Mouse (Mus musculus) CH12.LX (cell line): ENCODE data around the gene Fos. TPM values are rescaled to one million over a fixed set of nuclear protein-coding genes. Genes with fewer than 3 reads are reported as not detected.

Source experiments
- DNase-seq: peaks from one replicate; pipeline ENCODE4 v3.0.0-alpha.2; 2013; ENCODE audit errors: extremely low read depth
- H3K27ac ChIP-seq: 2 replicates; pipeline ENCODE4 v1.5.1; 2012; ENCODE audit warnings: low read depth, mild to moderate bottlenecking, control low read depth, moderate library complexity; ENCODE audit not compliant: insufficient read depth
- H3K27me3 ChIP-seq: replicated peaks from 2 replicates; pipeline ENCODE3; 2012; ENCODE audit warnings: inconsistent platforms
- H3K36me3 ChIP-seq, 2 experiments: replicated peaks in 1 of 2; 2 replicates each; pipeline versions ENCODE3 to v1.6.1; 2012; ENCODE audit warnings: inconsistent platforms in 1 of 2, low read length in 1 of 2, mild to moderate bottlenecking in 1 of 2, mixed read lengths in 1 of 2, moderate library complexity in 1 of 2; ENCODE audit not compliant: control insufficient read depth in 1 of 2, insufficient read depth in 1 of 2
- H3K4me1 ChIP-seq, 2 experiments: 2 replicates each; pipeline ENCODE4 v1.6.1; 2012; ENCODE audit warnings: inconsistent platforms in 1 of 2, moderate library complexity in 1 of 2; ENCODE audit not compliant: insufficient read depth in 2 of 2, control insufficient read depth in 1 of 2
- H3K4me2 ChIP-seq: 2 replicates; pipeline ENCODE4 v1.6.1; 2012; ENCODE audit warnings: low read depth, mild to moderate bottlenecking, control low read depth; ENCODE audit not compliant: poor library complexity, insufficient read depth, severe bottlenecking
- H3K4me3 ChIP-seq, 3 experiments: fragments of 150-350 bp in 1 of 3; sonication (generic) in 1 of 3; replicated peaks in 1 of 3; 2 replicates each; pipeline versions ENCODE3 to v1.5.1; 2011 to 2012; ENCODE audit warnings: low read depth in 2 of 3, low read length in 2 of 3, mild to moderate bottlenecking in 2 of 3, moderate library complexity in 2 of 3, control low read depth in 1 of 3, improper control_type of control experiment in 1 of 3, inconsistent platforms in 1 of 3, mixed read lengths in 1 of 3; ENCODE audit not compliant: poor library complexity in 1 of 3
- H3K79me2 ChIP-seq: replicated peaks from 2 replicates; pipeline ENCODE4 v1.6.1; 2012; ENCODE audit warnings: mild to moderate bottlenecking, moderate library complexity; ENCODE audit not compliant: control insufficient read depth, poor library complexity, insufficient read depth, severe bottlenecking; ENCODE audit errors: extremely low read depth
- H3K9ac ChIP-seq: 2 replicates; pipeline ENCODE4 v1.6.1; 2012; ENCODE audit warnings: low read depth, mild to moderate bottlenecking, control low read depth, moderate library complexity; ENCODE audit not compliant: insufficient read depth
- H3K9me3 ChIP-seq: replicated peaks from 2 replicates; pipeline ENCODE3; 2012; ENCODE audit warnings: low read length, inconsistent platforms, mixed read lengths
- BHLHE40 ChIP-seq: IDR thresholded peaks from 2 replicates; pipeline ENCODE4 v1.6.1; 2011; ENCODE audit warnings: mild to moderate bottlenecking, low read depth, low read length, improper control_type of control experiment
- CTCF ChIP-seq, 2 experiments: IDR thresholded peaks in 1 of 2; conservative IDR thresholded peaks in 1 of 2; 2 replicates each; pipeline ENCODE4 v1.5.1; 2011 to 2012; ENCODE audit warnings: low read depth in 2 of 2, low read length in 2 of 2, improper control_type of control experiment in 1 of 2, inconsistent platforms in 1 of 2, mild to moderate bottlenecking in 1 of 2, moderate library complexity in 1 of 2
- E2F4 ChIP-seq: IDR thresholded peaks from 2 replicates; pipeline ENCODE4 v1.6.1; 2011; ENCODE audit warnings: low read depth, low read length, improper control_type of control experiment; ENCODE audit not compliant: insufficient replicate concordance
- ELF1 ChIP-seq: IDR thresholded peaks from 2 replicates; pipeline ENCODE4 v1.6.1; 2014; ENCODE audit warnings: low read depth, mild to moderate bottlenecking, inconsistent platforms, low read length, improper control_type of control experiment
- EP300 ChIP-seq: IDR thresholded peaks from 2 replicates; pipeline ENCODE4 v1.6.1; 2011; ENCODE audit warnings: low read length, improper control_type of control experiment
- HCFC1 ChIP-seq: IDR thresholded peaks from 2 replicates; pipeline ENCODE4 v1.6.1; 2012; ENCODE audit warnings: low read depth, mild to moderate bottlenecking, inconsistent platforms, low read length, improper control_type of control experiment
- MAFK ChIP-seq: IDR thresholded peaks from 2 replicates; pipeline ENCODE4 v1.6.1; 2011; ENCODE audit warnings: low read length, improper control_type of control experiment; ENCODE audit not compliant: insufficient replicate concordance
- MEF2A ChIP-seq: IDR thresholded peaks from 2 replicates; pipeline ENCODE4 v1.6.1; 2014; ENCODE audit warnings: low read depth, mild to moderate bottlenecking, inconsistent platforms, low read length, improper control_type of control experiment, borderline replicate concordance
- MXI1 ChIP-seq: IDR thresholded peaks from 2 replicates; pipeline ENCODE4 v1.6.1; 2011; ENCODE audit warnings: mild to moderate bottlenecking, low read depth, low read length, improper control_type of control experiment
- PAX5 ChIP-seq: IDR thresholded peaks from 2 replicates; pipeline ENCODE4 v1.6.1; 2012; ENCODE audit warnings: low read length, inconsistent platforms, mixed read lengths
- POLR2A ChIP-seq: IDR thresholded peaks from 2 replicates; pipeline ENCODE4 v1.6.1; 2011; ENCODE audit warnings: low read depth, mild to moderate bottlenecking, improper control_type of control experiment, low read length
- RAD21 ChIP-seq: IDR thresholded peaks from 2 replicates; pipeline ENCODE4 v1.6.1; 2011; ENCODE audit warnings: low read depth, mild to moderate bottlenecking, low read length, improper control_type of control experiment, moderate library complexity
- SMC3 ChIP-seq: IDR thresholded peaks from 2 replicates; pipeline ENCODE4 v1.6.1; 2011; ENCODE audit warnings: low read depth, low read length, improper control_type of control experiment
- TBP ChIP-seq: conservative IDR thresholded peaks from 2 replicates; pipeline ENCODE4 v1.6.1; 2011; ENCODE audit warnings: low read depth, low read length, improper control_type of control experiment
- UBTF ChIP-seq: IDR thresholded peaks from 2 replicates; pipeline ENCODE4 v1.6.1; 2012; ENCODE audit warnings: low read depth, mild to moderate bottlenecking, inconsistent platforms, low read length, improper control_type of control experiment, moderate library complexity
- USF1 ChIP-seq: IDR thresholded peaks from 2 replicates; pipeline ENCODE4 v1.6.1; 2014; ENCODE audit warnings: low read depth, mild to moderate bottlenecking, inconsistent platforms, low read length, improper control_type of control experiment
- ZC3H11A ChIP-seq: IDR thresholded peaks from 2 replicates; pipeline ENCODE4 v1.6.1; 2012; ENCODE audit warnings: low read depth, mild to moderate bottlenecking, inconsistent platforms, low read length, improper control_type of control experiment
- ZKSCAN1 ChIP-seq: IDR thresholded peaks from 2 replicates; pipeline ENCODE4 v1.6.1; 2012; ENCODE audit warnings: low read depth, inconsistent platforms, low read length, improper control_type of control experiment, borderline replicate concordance
- ZMIZ1 ChIP-seq: IDR thresholded peaks from 2 replicates; pipeline ENCODE4 v1.6.1; 2012; ENCODE audit warnings: low read depth, mild to moderate bottlenecking, inconsistent platforms, low read length, improper control_type of control experiment
- ZNF384 ChIP-seq: IDR thresholded peaks from 2 replicates; pipeline ENCODE4 v1.6.1; 2012; ENCODE audit warnings: low read depth, low read length, improper control_type of control experiment, inconsistent platforms
- dilution Hi-C: fragments of 300-500 bp; cut with MboI; formaldehyde crosslinking; loops from 2 replicates; pipeline ENCODE4 v1.14.3; 2020; ENCODE audit warnings: low sequenced_read_pairs; ENCODE audit not compliant: extremely low pct_unique_long_range_greater_than_20kb, extremely low pct_ligation_motif_present
- in situ Hi-C: fragments of 300-500 bp; cut with MboI; formaldehyde crosslinking; loops from 3 replicates; pipeline ENCODE4 v1.14.3; 2019; ENCODE audit warnings: low sequenced_read_pairs, low pct_ligation_motif_present, low pct_unique_long_range_greater_than_20kb, mixed read lengths
- polyA plus RNA-seq: library from polyadenylated mRNA; unstranded; fragments of >175 nt; gene quantifications from 2 replicates; pipeline ENCODE4 v1.2.1, GENCODE M21; 2012; ENCODE audit warnings: low read depth; ENCODE audit not compliant: insufficient read length
- total RNA-seq, 2 experiments: library from RNA; depleted of rRNA; stranded (reverse); fragments of 300-350 nt in 1 of 2; fragments of >200 nt in 1 of 2; gene quantifications; 2 replicates each; pipeline ENCODE4 v1.2.3; 2012 to 2014

Gene Fos
- total and polyA plus RNA-seq, 3 experiments = 0.11 to 0.20 (median 0.17) TPM

DNA sequence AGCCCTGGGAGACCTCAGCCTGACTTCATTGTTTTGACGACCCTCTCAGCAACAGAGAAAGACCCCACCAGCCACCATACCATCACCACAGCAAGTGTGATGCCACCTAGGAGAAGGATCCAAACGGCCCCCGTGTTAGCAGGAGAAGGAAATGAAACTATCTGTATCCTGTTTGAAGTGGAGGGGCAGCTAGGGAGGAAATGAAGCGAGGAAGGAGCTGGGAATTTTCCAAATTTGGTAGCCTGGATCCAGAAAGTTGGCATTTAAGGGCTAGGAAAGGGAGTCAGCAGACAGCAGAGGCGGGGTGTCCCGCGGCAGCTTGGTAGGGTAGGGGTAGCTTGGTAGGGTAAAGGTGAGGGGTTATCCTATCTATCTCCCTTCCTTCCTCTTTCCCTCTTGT lies 10.9 kb upstream of the Fos start:
- no peak for DNase-seq
- Histone ChIP-seq H3K4me3 (no peak overlapping the region), H3K4me2 (no peak overlapping the region), H3K79me2 (no peaks in the 10 kb centered on the region), H3K27ac (no peak overlapping the region), H3K36me3 (no peaks in the 10 kb centered on the region), H3K9ac (no peak overlapping the region), H3K9me3 (peaks cover 5% of the 10 kb centered on the region), H3K4me1 (0 out of 4 replicates have a peak, but pooled peaks cover 0 to 4% of the 10 kb centered on the region in 2 experiments), H3K27me3 (peaks cover 19% of the 10 kb centered on the region)
- dilution Hi-C loops (no loop called here), in situ Hi-C loops (no loop called here)
- TF ChIP-seq CTCF (conservative IDR thresholded peaks at IDR 0.05 in 1 of 2, IDR thresholded peaks at IDR 0.05 in 1 of 2; ENCODE audit: low read depth in 2 of 2, low read length in 2 of 2) (no peak), ZKSCAN1 (no peak), POLR2A (no peak), UBTF (no peak), TBP (no peak), MEF2A (no peak), USF1 (no peak), MAFK (no peak), ZNF384 (no peak), RAD21 (no peak)

DNA sequence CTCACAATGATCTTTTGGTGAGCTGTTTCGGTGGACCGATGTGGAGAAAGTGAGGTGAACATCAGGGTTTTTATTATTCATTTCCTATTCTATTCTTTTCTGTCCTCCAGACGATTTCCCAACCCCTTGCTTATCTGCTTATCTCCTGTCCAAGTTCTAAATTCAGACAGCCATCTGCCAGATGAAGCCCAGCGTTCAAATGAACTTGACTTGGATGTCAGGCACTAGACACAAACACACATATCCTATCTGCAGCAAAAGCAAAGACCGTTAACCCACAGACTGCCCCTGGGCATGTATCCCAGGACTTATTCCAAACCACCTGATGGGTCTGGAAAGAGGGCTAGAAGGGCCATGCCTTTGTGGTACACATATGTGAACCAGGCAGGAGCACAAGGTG lies 9.3 kb upstream of the Fos start:
- Histone ChIP-seq H3K9ac (no peak overlapping the region), H3K4me3 (no peak overlapping the region), H3K4me1 (0 out of 4 replicates have a peak, but pooled peaks cover 0 to 3% of the 10 kb centered on the region in 2 experiments)
- TF ChIP-seq E2F4 (no peak), ZKSCAN1 (no peak), MXI1 (no peak), RAD21 (no peak), TBP (no peak), EP300 (no peak), SMC3 (no peak), POLR2A (no peak), PAX5 (no peak), HCFC1 (no peak), ZMIZ1 (no peak), MAFK (no peak), ZC3H11A (no peak), ELF1 (no peak), BHLHE40 (no peak)
- TF ChIP-seq, all 38 proteins: peak for 0
- dilution Hi-C loops (no loop called here), in situ Hi-C loops (no loop called here)
- H3K27ac ChIP-seq = no peak overlapping the region
- no peaks in the 10 kb centered on the region for H3K9me3 ChIP-seq
- no peaks in the 10 kb centered on the region for H3K79me2 ChIP-seq
- no peaks in the 10 kb centered on the region for H3K36me3 ChIP-seq
- DNase-seq = no peak
- H3K27me3 ChIP-seq = peaks cover 27% of the 10 kb centered on the region
- H3K4me2 ChIP-seq = no peak overlapping the region
